Mouse (Mus musculus): Measurements from ENCODE around the gene Grik1.

Gene Grik1

GRCm38 (mm10) chr16:87864526-87864925 is 425.5 kb downstream of the Grik1 start:
- DNase-seq (ENCODE audit: low spot score in 2 of 2): peak in 1 of 2 experiments; percentile 39

DNA sequence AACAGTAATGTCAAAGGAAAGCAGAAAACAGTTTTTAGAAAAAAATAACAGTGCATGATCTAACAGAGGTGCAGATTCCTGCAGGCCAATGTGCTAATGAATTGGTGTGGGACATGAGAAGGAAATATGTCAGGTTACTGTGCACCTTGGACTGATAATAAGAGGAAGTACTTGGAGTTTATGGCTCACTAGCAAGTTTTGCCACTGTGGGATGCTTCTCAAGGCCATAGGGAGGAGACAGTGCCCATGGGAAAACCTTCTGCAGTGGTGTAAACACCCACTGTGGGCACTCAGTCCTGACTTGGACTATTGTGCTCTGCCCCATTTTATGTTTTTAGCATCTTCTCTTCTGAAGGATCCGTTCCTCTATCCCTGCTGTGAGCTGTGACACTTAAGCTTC is 428.3 kb downstream of the Grik1 start:
- DNase-seq (ENCODE audit: low spot score in 2 of 2): no peak

GRCm38 (mm10) chr16:87853451-87854085 is 436.5 kb downstream of the Grik1 start:
- no peak for DNase-seq (ENCODE audit: low spot score in 2 of 2)

- no peak for DNase-seq (ENCODE audit: low spot score in 2 of 2)
Measured at GRCm38 (mm10) chr16:87851550-87851949, 438.5 kb downstream of the Grik1 start.

GRCm38 (mm10) chr16:87848799-87849198 is 441.3 kb downstream of the Grik1 start:
- no peak for DNase-seq (ENCODE audit: low spot score in 2 of 2)

Data from right cerebral cortex, postnatal 36 days (tissue).